Mouse (Mus musculus): ENCODE measurements at regions not wholly inside any gene's neighbourhood (a gene's known extent, or its start where the extent isn't known, plus 50 kb on each side); places are given as distances from the start of the nearest gene placed in this dataset.

- DNase-seq, result peak; percentile 1
Measured at GRCm38 (mm10) chr1:30540088-30540698, 333.5 kb downstream of the Phf3 start.

- DNase-seq, result no peak
Measured at GRCm38 (mm10) chr1:30536989-30537975, 336.4 kb downstream of the Phf3 start.

DNA sequence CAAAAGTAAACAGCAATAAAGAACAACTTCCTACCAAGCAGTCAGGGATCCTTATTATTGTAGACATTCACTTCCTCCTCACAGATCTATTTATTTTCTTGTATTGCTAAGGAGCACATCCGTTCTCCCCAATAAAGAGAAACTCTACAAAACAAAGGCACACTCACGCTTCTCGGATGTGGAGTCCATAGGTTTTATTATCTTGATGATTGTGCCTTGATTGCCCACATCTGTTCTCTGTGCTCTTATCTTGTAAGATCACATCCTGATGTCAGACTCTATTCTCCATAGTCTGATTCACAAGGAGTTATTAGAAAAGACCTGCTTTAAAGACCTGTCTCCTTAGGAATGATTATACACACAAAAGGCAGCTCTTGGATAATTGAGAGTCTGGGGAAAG, 356.4 kb downstream of the Phf3 start:
- DNase-seq, result no peak

GRCm38 (mm10) chr1:30515846-30516245, 357.9 kb downstream of the Phf3 start:
- DNase-seq, result no peak

- DNase-seq, result no peak
Measured at GRCm38 (mm10) chr1:30503224-30503623, 370.5 kb downstream of the Phf3 start.

- DNase-seq, result no peak
Measured at GRCm38 (mm10) chr1:30460295-30460958, 413.3 kb downstream of the Phf3 start.

- DNase-seq, result no peak
Measured at GRCm38 (mm10) chr1:30437964-30438363, 435.8 kb downstream of the Phf3 start.

DNA sequence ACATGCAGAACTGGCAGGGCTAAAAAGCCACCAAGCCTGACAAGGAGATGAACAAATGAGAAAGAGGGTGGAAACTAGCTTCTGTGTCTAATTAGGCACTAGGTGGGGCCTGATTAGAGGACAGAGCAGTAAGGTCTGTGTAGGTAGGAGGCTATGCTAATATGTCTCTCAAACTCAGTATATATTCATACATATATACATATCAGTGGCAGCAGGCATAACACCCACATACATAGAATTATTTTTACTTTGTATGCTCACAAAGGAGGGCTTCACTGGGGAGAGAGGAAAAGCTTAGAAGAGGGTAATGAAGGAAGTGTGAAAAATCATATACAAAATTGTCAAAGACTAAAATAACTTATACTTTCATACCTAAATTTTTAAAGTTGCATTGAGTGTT, 457.1 kb downstream of the Phf3 start:
- DNase-seq, result no peak

DNA sequence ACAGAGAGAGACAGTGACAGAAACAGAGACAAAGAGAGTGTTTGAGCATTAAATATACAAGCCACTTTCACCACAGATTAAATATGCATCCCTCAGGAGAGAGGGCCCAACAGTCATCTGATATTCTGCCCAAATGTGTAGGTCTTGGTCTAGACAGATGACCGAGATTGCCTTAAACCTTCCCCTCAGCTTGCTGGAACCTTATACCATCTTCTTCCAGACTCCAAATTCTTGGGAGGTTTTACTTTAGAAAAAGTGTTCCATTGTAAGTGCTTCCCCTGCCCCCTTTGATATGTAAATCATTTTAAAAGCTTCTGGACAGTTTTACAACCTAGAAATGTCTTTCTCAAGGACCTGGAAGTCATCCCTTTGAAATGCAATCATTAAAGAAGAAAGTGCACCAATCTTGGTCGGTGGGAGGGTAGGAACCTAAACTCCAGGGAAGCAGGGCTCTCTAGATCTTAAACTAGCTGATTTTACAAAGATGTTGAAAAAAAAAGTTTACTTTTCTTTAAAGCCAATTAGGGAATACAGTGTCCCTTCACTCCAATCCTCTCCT, 458.8 kb downstream of the Phf3 start:
- no peak for DNase-seq

All from kidney, adult 9 months (tissue).